Mouse (Mus musculus) cerebellum, postnatal 10 days (tissue): ENCODE measurements around the gene Cdc42ep2.

Experiments used
- DNase-seq, 2 experiments: peaks; one replicate each; pipeline ENCODE4 v3.0.0; 2021; ENCODE audit warnings: mixed read lengths in 2 of 2

The Cdc42ep2 gene

DNA sequence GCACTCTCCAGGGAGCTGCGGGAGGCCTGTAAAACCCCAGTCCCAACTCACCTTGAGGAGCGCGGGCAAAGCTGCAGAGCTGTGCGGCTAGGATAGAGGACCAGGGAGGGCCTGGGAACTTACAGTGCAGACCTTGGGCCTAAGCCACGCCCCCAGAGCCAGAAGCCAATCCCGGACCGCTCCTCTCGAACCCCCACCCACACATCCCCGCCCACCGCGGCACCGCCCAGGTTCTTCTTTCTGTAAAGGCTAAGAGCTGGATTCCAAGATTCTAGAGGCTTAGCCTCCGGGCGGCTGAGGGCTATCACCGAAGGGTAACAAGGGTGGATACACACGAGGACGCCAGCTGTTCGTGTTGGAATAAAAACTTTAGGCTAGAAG is at the start of gene Cdc42ep2:
Cdc42ep2 (minus strand) TSS at position 104 of the 381 bp plus-strand sequence.
- DNase-seq: peak; percentile 98 to 99

DNA sequence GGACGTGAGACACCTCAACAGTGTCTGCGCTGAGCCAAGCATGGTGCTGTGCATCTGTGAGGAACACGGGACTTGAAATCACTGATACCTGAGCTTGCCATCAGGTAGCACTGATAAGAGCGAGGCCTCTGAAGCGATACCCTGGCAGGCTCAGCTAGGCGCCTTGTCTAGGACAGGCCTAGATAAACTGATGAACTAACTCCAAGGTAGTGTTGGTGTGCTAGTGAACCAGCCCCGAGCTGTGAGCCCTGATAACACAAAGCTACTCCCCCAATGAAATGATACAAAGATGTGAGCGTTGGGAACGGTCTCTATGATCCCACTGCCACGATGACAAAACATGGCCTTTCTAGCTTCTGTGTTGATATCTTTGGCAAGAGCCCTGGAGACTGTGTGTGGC is 43.0 kb upstream of the Cdc42ep2 start:
- DNase-seq: no peak

GRCm38 (mm10) chr19:5966786-5967185 is 42.2 kb upstream of the Cdc42ep2 start:
- DNase-seq: no peak

DNA sequence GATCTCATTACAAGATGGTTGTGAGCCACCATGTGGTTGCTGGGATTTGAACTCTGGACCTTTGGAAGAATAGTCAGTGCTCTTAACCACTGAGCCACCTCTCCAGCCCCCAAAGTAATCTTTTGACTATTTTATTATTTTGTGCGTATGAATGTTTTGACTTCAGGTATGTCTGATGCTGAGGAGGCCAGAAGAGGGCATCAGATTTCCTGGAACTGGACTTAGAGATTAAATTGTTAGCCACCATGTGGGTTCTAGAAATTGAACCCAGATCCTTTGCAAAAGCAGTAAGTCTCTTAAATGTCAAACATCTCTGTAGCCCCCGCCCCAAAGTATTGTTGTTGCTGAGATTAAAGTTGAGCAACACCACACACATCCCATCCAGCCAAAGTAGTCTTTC is 41.3 kb upstream of the Cdc42ep2 start:
- DNase-seq: no peak

- DNase-seq: peak; percentile 88 to 90
Observed at GRCm38 (mm10) chr19:5965280-5965679, 40.7 kb upstream of the Cdc42ep2 start.

- no peak for DNase-seq
Observed at GRCm38 (mm10) chr19:5964804-5965203, 40.2 kb upstream of the Cdc42ep2 start.

- peak; percentile 94 to 95 for DNase-seq
Observed at GRCm38 (mm10) chr19:5963883-5964562, 39.4 kb upstream of the Cdc42ep2 start, which contains the start of gene Pola2. Pola2 (minus strand) TSS chr19:5964202.

DNA sequence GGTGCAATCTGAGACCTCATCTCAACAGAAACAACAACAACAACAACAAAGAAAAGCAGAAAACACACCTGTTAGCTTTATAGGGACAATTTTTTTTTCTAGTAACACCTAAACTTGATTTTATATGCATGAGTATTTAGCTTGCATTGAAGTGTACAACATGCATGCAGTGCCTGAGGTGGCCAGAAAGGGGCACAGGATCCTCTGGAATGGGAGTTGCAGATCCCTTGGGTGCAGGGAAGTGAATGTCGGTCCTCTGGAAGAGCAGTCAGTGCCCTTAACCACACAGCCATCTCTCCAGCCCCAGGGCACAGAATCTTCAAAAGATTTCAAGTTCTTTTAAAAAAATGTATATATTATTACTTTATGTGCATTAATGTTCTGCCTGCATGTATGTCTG is 38.0 kb upstream of the Cdc42ep2 start:
- DNase-seq: no peak

GRCm38 (mm10) chr19:5957371-5957770 is 32.8 kb upstream of the Cdc42ep2 start:
- DNase-seq: no peak

GRCm38 (mm10) chr19:5956685-5957084 is 32.1 kb upstream of the Cdc42ep2 start:
- DNase-seq: peak; percentile 89 to 90

DNA sequence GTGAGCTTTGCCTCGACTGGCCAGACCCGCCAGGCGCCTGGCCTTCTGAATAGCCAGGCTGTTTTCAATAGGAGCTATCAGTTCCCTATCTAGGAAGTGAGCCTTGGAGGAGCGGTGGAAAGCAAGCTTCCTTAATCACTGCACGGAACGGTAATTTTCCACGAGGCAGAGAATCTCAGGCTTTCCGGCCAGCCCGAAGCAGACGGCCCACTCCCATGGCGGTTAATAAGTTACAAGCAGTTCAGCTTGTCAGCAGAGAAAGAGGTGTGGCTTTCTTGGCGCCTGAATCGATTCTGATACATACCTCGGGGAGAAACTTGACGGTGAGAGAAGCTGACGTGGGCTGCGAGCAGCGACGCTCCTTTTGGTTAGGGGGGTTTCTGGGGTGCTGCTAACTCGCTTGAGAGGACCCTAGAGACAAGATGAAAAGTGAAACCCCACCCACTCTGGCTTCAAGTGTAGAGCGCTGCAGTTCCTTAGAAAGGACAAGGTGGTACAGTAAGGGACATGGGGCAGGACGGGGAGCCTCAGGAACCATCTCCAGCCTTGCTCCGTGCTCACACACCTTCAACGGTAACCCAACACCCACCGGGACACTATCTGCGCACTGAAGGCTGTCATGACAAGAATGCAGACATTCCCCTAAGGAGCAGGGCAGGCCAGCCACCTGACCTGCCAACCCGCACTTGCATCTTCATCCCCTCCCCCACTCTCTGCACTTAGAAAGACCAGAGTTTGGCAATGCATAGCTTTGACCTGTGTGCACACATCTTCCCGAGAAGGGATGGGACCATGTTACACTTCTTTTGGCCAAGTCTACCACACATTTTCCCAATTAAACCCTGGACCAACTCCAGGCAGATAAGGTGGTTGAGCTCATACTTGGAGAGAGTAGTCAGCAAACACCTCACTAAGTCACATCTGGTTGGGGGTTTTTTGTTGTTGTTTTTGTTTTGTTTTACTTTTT is 31.4 kb upstream of the Cdc42ep2 start:
- no peak for DNase-seq

DNA sequence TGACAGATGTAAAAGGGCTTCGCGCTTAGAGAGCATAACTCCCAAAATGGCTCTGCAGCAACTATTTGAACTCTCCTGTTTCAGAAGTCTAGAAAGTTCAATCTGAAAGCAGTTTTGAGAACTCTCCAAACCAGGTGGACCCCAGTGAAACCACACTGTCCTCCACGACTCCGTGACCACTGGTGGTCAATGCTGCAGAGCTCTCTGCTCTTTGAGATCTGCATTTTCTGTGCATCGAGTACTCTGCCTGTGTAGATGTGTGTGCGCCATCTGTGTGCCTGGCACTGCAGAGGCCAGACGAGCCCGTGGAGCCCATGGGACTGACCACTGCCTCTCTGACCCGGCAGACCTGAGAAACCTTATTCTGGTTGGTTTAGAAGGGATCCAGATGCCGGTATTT is 30.3 kb upstream of the Cdc42ep2 start:
- no peak for DNase-seq

DNA sequence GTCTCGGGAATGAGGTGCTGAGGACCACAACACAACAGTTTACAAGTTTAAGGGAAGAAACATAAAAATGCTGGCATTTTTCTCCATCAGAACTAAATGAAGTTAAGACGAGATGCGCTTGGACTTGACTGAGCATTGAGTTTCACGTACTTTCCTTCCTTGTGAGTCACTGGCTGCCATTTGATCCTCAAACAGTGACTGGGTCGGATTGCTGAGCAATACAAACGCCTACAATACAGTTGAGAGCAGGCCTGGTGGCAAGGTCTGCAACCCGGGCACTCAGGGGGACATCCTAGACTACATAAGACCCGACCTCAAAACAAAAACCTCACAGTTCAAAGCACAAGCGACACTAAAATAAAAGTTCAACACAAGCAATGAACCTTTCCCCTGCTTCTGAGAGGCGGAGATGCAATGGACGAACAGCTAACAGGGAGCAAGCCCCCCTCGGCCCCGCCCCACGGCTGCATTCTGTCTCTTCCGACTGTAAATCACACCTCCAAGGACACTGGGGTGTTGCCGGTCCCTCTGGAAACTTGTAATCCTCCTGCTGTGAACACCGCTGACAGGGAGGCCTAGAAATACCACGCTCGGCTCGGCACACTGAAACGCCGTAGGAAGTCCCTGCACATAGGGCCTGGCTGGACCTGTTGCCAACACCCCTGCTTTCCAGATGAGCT is 29.6 kb upstream of the Cdc42ep2 start:
- DNase-seq: no peak

DNA sequence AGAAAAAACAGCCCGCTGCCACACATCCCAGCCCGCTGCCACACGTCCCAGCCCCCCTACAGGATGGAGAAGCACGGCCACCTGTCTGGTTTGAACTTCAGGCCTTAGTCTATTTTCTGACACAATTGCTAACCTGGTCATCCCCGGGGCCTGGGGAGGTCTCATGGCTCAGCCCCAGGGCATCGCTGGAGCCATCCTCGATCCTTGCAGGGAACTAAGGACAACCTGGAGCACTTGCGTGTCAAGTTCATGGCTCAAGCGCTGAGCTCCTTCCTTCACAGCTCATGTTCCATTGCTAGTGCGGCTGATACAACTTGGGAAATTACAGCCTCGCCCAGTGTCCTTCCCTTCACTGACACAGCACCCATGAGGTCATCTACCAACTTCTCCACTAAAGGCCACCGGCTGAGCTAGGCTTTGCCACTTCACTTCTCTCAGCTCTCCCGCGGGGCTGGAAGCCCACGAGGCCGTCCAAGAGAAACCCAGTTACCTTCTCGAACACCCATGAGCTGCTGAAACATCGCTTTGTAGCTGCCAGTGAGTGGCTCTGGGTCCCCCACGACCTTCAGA is 28.7 kb upstream of the Cdc42ep2 start:
- DNase-seq: no peak

- no peak for DNase-seq
Observed at GRCm38 (mm10) chr19:5952071-5952691, 27.6 kb upstream of the Cdc42ep2 start.

DNA sequence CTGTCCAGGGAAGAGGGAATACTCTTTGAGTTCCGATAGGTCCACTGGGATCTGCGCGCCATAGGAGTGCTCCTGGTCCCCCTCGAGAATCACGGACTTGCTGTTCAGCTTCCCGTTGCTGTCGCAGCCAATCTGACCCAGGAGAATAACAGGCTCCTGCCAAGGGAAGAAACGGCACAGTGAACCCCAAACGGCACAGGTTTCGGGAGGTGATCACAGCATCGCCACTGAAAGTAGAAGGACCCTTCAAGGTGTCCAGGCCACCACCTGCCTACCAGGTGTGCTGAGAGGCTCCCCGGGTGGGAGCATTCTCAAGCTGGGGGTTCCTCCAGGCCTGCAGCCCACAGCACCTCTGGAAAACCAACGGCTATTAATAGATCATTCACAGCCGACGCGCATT is 27.0 kb upstream of the Cdc42ep2 start:
- no peak for DNase-seq

DNA sequence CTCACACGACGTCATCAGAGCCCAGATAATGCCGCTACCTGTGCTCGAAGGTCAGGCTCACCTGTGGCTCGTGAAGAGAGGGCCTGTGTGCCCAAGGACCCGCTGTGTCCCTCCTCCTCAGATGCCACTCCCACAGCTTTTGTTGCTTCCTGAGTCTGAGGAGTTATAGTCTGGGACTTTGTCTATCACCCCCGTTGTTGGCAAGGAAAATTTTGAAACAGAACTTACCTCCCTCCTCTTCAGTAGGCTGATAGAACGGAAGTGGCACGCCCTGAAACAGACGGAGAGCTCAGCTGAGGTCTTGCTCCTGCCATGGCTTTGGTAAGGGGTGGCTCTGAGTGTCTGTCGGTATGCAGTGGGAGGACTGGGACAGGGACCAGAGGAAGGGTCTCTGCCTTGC is 25.6 kb upstream of the Cdc42ep2 start:
- DNase-seq: no peak

- peak; percentile 35 to 44 for DNase-seq
Observed at GRCm38 (mm10) chr19:5945891-5946290, 21.3 kb upstream of the Cdc42ep2 start.

DNA sequence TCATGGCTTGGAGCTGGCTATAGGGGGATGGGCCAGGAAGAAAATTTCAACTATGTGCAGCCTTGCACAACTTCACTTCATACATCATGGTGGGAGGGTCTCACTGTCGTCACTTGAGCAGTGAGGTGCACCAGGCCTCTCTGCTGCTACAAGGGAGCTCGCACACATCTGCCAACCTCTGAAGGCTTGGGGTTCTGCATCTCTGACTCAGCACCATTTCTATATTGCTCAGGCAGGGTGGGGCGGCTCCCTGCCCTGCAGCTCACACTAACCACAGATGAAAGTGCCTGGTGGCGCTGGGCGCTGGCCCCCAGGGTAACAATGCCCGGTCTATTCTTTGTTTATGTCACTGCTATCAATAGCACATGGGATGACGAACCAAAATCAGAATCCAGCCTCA is 20.4 kb upstream of the Cdc42ep2 start:
- no peak for DNase-seq

- peak in 1 of 2 experiments; percentile 20 for DNase-seq
Observed at GRCm38 (mm10) chr19:5944145-5944544, 19.5 kb upstream of the Cdc42ep2 start.

- peak in 1 of 2 experiments; percentile 35 for DNase-seq
Observed at GRCm38 (mm10) chr19:5943404-5943803, 18.8 kb upstream of the Cdc42ep2 start.

- DNase-seq: no peak
Observed at GRCm38 (mm10) chr19:5942581-5942980, 18.0 kb upstream of the Cdc42ep2 start.
